Mouse (Mus musculus): ENCODE data around the gene Plekha4. TPM values are rescaled to one million over a fixed set of nuclear protein-coding genes. Genes with fewer than 3 reads are reported as not detected.

The Plekha4 gene
- total RNA-seq (2023): not detected in 2 replicates

GRCm38 (mm10) chr7:45525809-45526473 lies at the start of gene Plekha4, which contains the start of gene Ppp1r15a:
TSS of gene Plekha4 (plus strand) at chr7:45526330.
TSS of gene Ppp1r15a (minus strand) at chr7:45526268.

GRCm38 (mm10) chr7:45481374-45481927 lies 44.7 kb upstream of the Plekha4 start, which contains the start of gene Tulp2:
TSS of gene Tulp2 (plus strand) at chr7:45481877.

GRCm38 (mm10) chr7:45486761-45487415 lies 39.2 kb upstream of the Plekha4 start, which contains the start of gene Gm45808:
TSS of gene Gm45808 (minus strand) at chr7:45486811.

GRCm38 (mm10) chr7:45488293-45489204 lies 37.6 kb upstream of the Plekha4 start, which contains the start of gene Dhdh:
TSS of gene Dhdh (minus strand) at chr7:45488805.

GRCm38 (mm10) chr7:45509912-45510787 lies 16.0 kb upstream of the Plekha4 start, which contains the start of gene Nucb1:
TSS of gene Nucb1 (minus strand) at chr7:45510406.

GRCm38 (mm10) chr7:45554744-45555143 lies 28.6 kb downstream of the Plekha4 start, which contains the start of gene Hsd17b14:
TSS of gene Hsd17b14 (plus strand) at chr7:45554893.

GRCm38 (mm10) chr7:45570103-45570741 lies 44.1 kb downstream of the Plekha4 start, which contains the start of gene Bcat2:
TSS of gene Bcat2 (plus strand) at chr7:45570153.

Other genes with a start within 250 kb of the Plekha4 start
- gene Slc6a21, start 248.8 kb upstream of the Plekha4 start, total RNA-seq (2023): not detected in 2 replicates
- gene Trpm4, start 192.6 kb upstream of the Plekha4 start, total RNA-seq (2023): 3.6 and 5.2 TPM in 2 replicates
- not detected in 2 replicates for gene Hrc, start 191.0 kb upstream of the Plekha4 start, total RNA-seq (2023)
- gene Ppfia3, start 159.3 kb upstream of the Plekha4 start, total RNA-seq (2023): 0.09 TPM in 1 of 2 replicates, not detected in the other
- gene Lin7b, start 155.7 kb upstream of the Plekha4 start, total RNA-seq (2023): 2.5 TPM in 1 of 2 replicates, not detected in the other
- 255 and 367 TPM in 2 replicates for gene Snrnp70, start 130.6 kb upstream of the Plekha4 start, total RNA-seq (2023)
- gene Kcna7, start 120.7 kb upstream of the Plekha4 start, total RNA-seq (2023): not detected in 2 replicates
- not detected in 2 replicates for gene Ntf5, start 112.6 kb upstream of the Plekha4 start, total RNA-seq (2023)
- gene Lhb, start 105.5 kb upstream of the Plekha4 start, total RNA-seq (2023): not detected in 2 replicates
- 53.5 and 56.5 TPM in 2 replicates for gene Gys1, start 91.5 kb upstream of the Plekha4 start, total RNA-seq (2023)
- gene Ruvbl2, start 88.2 kb upstream of the Plekha4 start, total RNA-seq (2023): 22.0 and 31.6 TPM in 2 replicates
- gene Ftl1, start 66.4 kb upstream of the Plekha4 start, total RNA-seq (2023): 1,156 and 1,320 TPM in 2 replicates
- gene Bax, start 59.4 kb upstream of the Plekha4 start, total RNA-seq (2023): 37.2 and 40.7 TPM in 2 replicates
- not detected in 2 replicates for gene Tulp2, start 44.5 kb upstream of the Plekha4 start, total RNA-seq (2023)
- gene Gm45808, start 39.5 kb upstream of the Plekha4 start, total RNA-seq (2023): 0.98 and 1.7 TPM in 2 replicates
- 3.7 and 5.4 TPM in 2 replicates for gene Dhdh, start 37.5 kb upstream of the Plekha4 start, total RNA-seq (2023)
- 90.7 and 109 TPM in 2 replicates for gene Nucb1, start 15.9 kb upstream of the Plekha4 start, total RNA-seq (2023)
- gene Ppp1r15a, start 62 bp upstream of the Plekha4 start, total RNA-seq (2023): 126 and 199 TPM in 2 replicates
- 0.95 TPM in 1 of 2 replicates, not detected in the other for gene Hsd17b14, start 28.6 kb downstream of the Plekha4 start, total RNA-seq (2023)
- gene Bcat2, start 43.8 kb downstream of the Plekha4 start, total RNA-seq (2023): 24.0 and 34.0 TPM in 2 replicates
- gene Fgf21, start 89.2 kb downstream of the Plekha4 start, total RNA-seq (2023): not detected in 2 replicates
- not detected in 2 replicates for gene Fut1, start 91.0 kb downstream of the Plekha4 start, total RNA-seq (2023)
- not detected in 2 replicates for gene Izumo1, start 95.5 kb downstream of the Plekha4 start, total RNA-seq (2023)
- 4.3 and 5.0 TPM in 2 replicates for gene Rasip1, start 101.2 kb downstream of the Plekha4 start, total RNA-seq (2023)
- 0.20 TPM in 1 of 2 replicates, not detected in the other for gene Mamstr, start 113.6 kb downstream of the Plekha4 start, total RNA-seq (2023)
- not detected in 2 replicates for gene Fut2, start 140.1 kb downstream of the Plekha4 start, total RNA-seq (2023)
- not detected in 2 replicates for gene Ntn5, start 157.7 kb downstream of the Plekha4 start, total RNA-seq (2023)
- gene Sec1, start 168.1 kb downstream of the Plekha4 start, total RNA-seq (2023): not detected in 2 replicates
- not detected in 2 replicates for gene Car11, start 173.5 kb downstream of the Plekha4 start, total RNA-seq (2023)
- 5.0 and 6.3 TPM in 2 replicates for gene Dbp, start 178.8 kb downstream of the Plekha4 start, total RNA-seq (2023)
- 572 and 599 TPM in 2 replicates for gene Rpl18, start 189.1 kb downstream of the Plekha4 start, total RNA-seq (2023)
- 62.3 and 77.9 TPM in 2 replicates for gene Sphk2, start 191.7 kb downstream of the Plekha4 start, total RNA-seq (2023)
- gene Fam83e, start 194.9 kb downstream of the Plekha4 start, total RNA-seq (2023): 0.16 and 0.20 TPM in 2 replicates
- gene Spaca4, start 199.5 kb downstream of the Plekha4 start, total RNA-seq (2023): not detected in 2 replicates